Mouse (Mus musculus) ES-Bruce4 (cell line): Measurements from ENCODE around the gene Hivep3.

ENCODE experiments used
- CTCF ChIP-seq: IDR thresholded peaks from one replicate; pipeline ENCODE4 v1.8.1; 2011; ENCODE audit warnings: low read depth, low read length
- POLR2A ChIP-seq: IDR thresholded peaks from one replicate; pipeline ENCODE4 v1.8.1; 2011; ENCODE audit warnings: low read length; ENCODE audit not compliant: insufficient read depth

DNA sequence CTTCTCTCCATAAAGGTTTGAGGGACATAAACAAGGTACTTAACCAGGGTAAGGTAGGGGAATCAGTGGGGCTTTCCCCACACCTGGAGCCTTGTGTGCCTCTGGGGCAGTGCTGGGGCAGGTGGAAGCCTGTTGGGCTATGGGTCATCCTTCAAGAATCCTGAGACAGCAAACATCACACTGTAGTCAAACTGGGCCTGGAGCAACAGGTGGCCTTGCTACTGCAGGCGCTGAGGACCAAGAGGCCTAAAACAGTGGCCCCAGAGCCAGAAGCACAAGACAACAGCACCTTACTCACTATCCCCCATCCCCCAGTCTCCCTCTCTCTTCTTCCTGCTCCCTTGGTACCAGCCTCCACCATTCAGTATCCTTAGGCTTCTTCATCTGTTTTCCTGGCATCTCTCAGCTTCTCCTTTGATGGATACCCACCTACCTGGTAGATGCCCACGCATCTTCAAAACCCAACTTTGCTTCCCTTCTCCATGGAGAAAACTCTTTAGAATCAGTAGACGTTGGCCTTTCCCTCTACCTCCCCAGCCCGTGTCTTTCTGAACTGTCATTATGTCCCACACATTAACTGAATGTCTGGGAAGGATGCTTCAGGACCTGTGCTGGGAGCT lies 289.7 kb downstream of the Hivep3 start:
- no peak for TF ChIP-seq CTCF
- TF ChIP-seq POLR2A: no peak
